Mouse (Mus musculus) spleen, adult 2 months (tissue): Measurements from ENCODE around the gene Emilin2. TPM values are rescaled to one million over a fixed set of nuclear protein-coding genes. Genes with fewer than 3 reads are reported as not detected.
A peak's percentile ranks its signal among the peaks of the same experiment; 100 is the strongest.
"Not testable (repeated sequence)": the region's sequence is repeated elsewhere in the genome, so short reads cannot be mapped to it uniquely, and the experiment has no call there.

Source experiments
- DNase-seq, 2 experiments: peaks; one replicate each; pipeline versions ENCODE4 v3.0.0 to v3.0.0-alpha.2; 2012 to 2021; ENCODE audit warnings: low spot score in 2 of 2, low read depth in 1 of 2
- H3K27ac ChIP-seq: fragments of 200-500 bp; 2 replicates; pipeline ENCODE4 v1.5.1; 2012; ENCODE audit warnings: low read length, inconsistent platforms; ENCODE audit not compliant: insufficient read depth
- H3K27me3 ChIP-seq: fragments of 200-500 bp; 2 replicates; pipeline ENCODE4 v1.6.1; 2012; ENCODE audit warnings: mild to moderate bottlenecking, moderate library complexity, low read length, inconsistent platforms; ENCODE audit not compliant: control insufficient read depth, insufficient read depth
- H3K36me3 ChIP-seq: fragments of 200-500 bp; 2 replicates; pipeline ENCODE4 v1.6.1; 2012; ENCODE audit warnings: mild to moderate bottlenecking, low read length, inconsistent platforms; ENCODE audit not compliant: control insufficient read depth, insufficient read depth
- H3K4me1 ChIP-seq: fragments of 200-500 bp; 2 replicates; pipeline ENCODE4 v1.6.1; 2011; ENCODE audit warnings: inconsistent platforms; ENCODE audit not compliant: control insufficient read depth, insufficient read depth, insufficient read length
- H3K4me3 ChIP-seq: fragments of 200-500 bp; 2 replicates; pipeline ENCODE4 v1.5.1; 2011; ENCODE audit warnings: mild to moderate bottlenecking, inconsistent platforms; ENCODE audit not compliant: insufficient read depth, insufficient read length; ENCODE audit errors: extremely low read depth
- CTCF ChIP-seq: fragments of 200-500 bp; IDR thresholded peaks from 2 replicates; pipeline ENCODE4 v1.5.1; 2011; ENCODE audit warnings: mild to moderate bottlenecking, inconsistent platforms; ENCODE audit not compliant: insufficient read depth, insufficient read length, insufficient replicate concordance; ENCODE audit errors: extremely low read depth
- POLR2A ChIP-seq: fragments of 200-500 bp; IDR thresholded peaks from 2 replicates; pipeline ENCODE4 v1.6.1; 2011; ENCODE audit warnings: low read depth, low read length, inconsistent platforms
- WGBS: fragments of 180-500 bp; shearing (Covaris S2); methylation state at CpG from one replicate; pipeline ENCODE4 v1.1.7; 2018; 5-methylcytosine and 5-hydroxymethylcytosine counted together
- polyA plus RNA-seq: library from polyadenylated mRNA; depleted of rRNA; stranded (reverse); fragments of >200 nt; gene quantifications from 2 replicates; pipeline ENCODE4 v1.2.3, GENCODE M21; 2012

The Emilin2 gene
- polyA plus RNA-seq, 1 experiment, result 20.0 TPM

- TF ChIP-seq CTCF, result no peak
- no peak for TF ChIP-seq POLR2A
- H3K4me1 ChIP-seq, result no peaks in the 10 kb centered on the region
- no peaks in the 10 kb centered on the region for H3K27me3 ChIP-seq
- no peak for DNase-seq
- no peak overlapping the region for H3K27ac ChIP-seq
- no peak overlapping the region for H3K4me3 ChIP-seq
- no peaks in the 10 kb centered on the region for H3K36me3 ChIP-seq
- 86% methylated on average over 8 of the region's 8 CpGs for WGBS
Measured at GRCm38 (mm10) chr17:71336421-71336820, 24.6 kb upstream of the Emilin2 start.

GRCm38 (mm10) chr17:71332298-71332697 is 20.5 kb upstream of the Emilin2 start:
- 75% methylated on average over 15 of the region's 15 CpGs for WGBS
- no peak for DNase-seq
- no peak for TF ChIP-seq POLR2A
- no peak for TF ChIP-seq CTCF
- H3K27ac ChIP-seq, result no peak overlapping the region
- H3K4me3 ChIP-seq, result no peak overlapping the region
- no peaks in the 10 kb centered on the region for H3K27me3 ChIP-seq
- H3K4me1 ChIP-seq, result no peaks in the 10 kb centered on the region
- no peaks in the 10 kb centered on the region for H3K36me3 ChIP-seq

GRCm38 (mm10) chr17:71320731-71321130 is 9.0 kb upstream of the Emilin2 start:
- H3K4me3 ChIP-seq, H3K27me3 ChIP-seq, DNase-seq, H3K27ac ChIP-seq, H3K4me1 ChIP-seq, H3K36me3 ChIP-seq: not testable (repeated sequence)
- WGBS, result 79% methylated on average over 8 of the region's 8 CpGs

GRCm38 (mm10) chr17:71319361-71319760 is 7.6 kb upstream of the Emilin2 start:
- 94% methylated on average over 3 of the region's 3 CpGs for WGBS
- no peaks in the 10 kb centered on the region for H3K36me3 ChIP-seq
- DNase-seq, result no peak
- TF ChIP-seq POLR2A (no peak), CTCF (no peak)
- H3K4me3 ChIP-seq, result no peak overlapping the region
- no peak overlapping the region for H3K27ac ChIP-seq
- H3K27me3 ChIP-seq, result no peaks in the 10 kb centered on the region
- no peaks in the 10 kb centered on the region for H3K4me1 ChIP-seq

DNA sequence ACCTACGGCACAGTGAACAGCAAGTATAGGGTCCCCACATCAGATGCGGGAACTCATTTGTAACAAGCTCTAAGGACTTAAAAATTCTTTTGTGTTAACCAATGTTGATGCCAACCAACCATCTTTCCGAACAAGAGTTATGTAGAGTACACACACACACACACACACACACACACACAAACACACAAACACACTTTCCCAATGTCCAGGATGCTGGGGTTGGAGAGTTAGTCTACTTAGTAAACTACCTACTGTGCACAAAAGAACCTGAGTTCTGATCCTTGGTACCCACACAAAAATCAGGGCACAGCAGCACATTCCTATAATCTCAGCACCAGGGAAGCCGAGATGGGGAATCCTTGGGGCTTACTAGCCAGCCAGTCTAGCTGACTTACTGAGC is 5.8 kb upstream of the Emilin2 start:
- DNase-seq, result no peak
- WGBS, result 92% methylated on average over 4 of the region's 4 CpGs

DNA sequence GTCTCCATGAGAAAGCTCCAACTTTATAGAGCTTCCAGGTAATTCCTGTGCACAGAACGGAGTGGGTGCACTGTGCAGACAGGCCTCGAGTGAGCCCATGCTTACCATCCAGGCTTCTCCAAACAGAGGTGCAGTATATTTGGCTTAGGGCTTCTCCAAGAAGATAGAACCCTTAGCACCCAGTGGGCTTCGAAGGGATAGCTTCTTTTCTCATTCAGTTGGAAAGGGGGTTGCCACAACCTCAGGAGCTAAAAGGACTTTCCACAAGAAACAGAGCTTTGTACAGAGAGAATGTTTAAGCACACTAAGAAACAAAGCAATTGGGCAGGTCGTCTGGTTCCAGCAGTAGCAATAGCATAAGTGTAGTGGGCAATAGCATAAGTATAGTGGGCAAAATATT is 2.5 kb upstream of the Emilin2 start:
- Histone ChIP-seq H3K4me1 (no peaks in the 10 kb centered on the region), H3K27ac (no peak overlapping the region), H3K36me3 (no peaks in the 10 kb centered on the region), H3K27me3 (peaks cover 13% of the 10 kb centered on the region), H3K4me3 (no peak overlapping the region)
- no peak for DNase-seq
- 93% methylated on average over 4 of the region's 4 CpGs for WGBS
- no peak for TF ChIP-seq CTCF
- TF ChIP-seq POLR2A, result no peak

More for the DNA sequence above, 5.8 kb upstream of the Emilin2 start:
- Histone ChIP-seq H3K27me3 (no peaks in the 10 kb centered on the region), H3K4me3 (no peak overlapping the region), H3K4me1 (no peaks in the 10 kb centered on the region), H3K36me3 (no peaks in the 10 kb centered on the region), H3K27ac (no peak overlapping the region)
- TF ChIP-seq CTCF, result no peak
- TF ChIP-seq POLR2A, result no peak

- peaks cover 13% of the 10 kb centered on the region for H3K27me3 ChIP-seq
- H3K36me3 ChIP-seq, result no peaks in the 10 kb centered on the region
- peak in 1 of 2 experiments; percentile 37 for DNase-seq
- no peaks in the 10 kb centered on the region for H3K4me1 ChIP-seq
- peak overlapping the region; percentile 43 for H3K4me3 ChIP-seq
- no peak overlapping the region for H3K27ac ChIP-seq
- WGBS, result 1% methylated on average over 67 of the region's 67 CpGs
- TF ChIP-seq POLR2A, result no peak
- no peak for TF ChIP-seq CTCF
Measured at GRCm38 (mm10) chr17:71310486-71311339, 1.1 kb downstream of the Emilin2 start.
